Mouse (Mus musculus) sigmoid colon, adult 10 weeks (tissue): Measurements from ENCODE around the gene Psmb2. TPM values are rescaled to one million over a fixed set of nuclear protein-coding genes. Genes with fewer than 3 reads are reported as not detected.

Source experiments
- polyA plus RNA-seq: library from polyadenylated mRNA; stranded (reverse); fragments of 350-450 nt; fragmentation: Illumina TruSeq; extraction: RNeasy Lipid Tissue Mini Kit (QIAGEN cat#74804); gene quantifications from one replicate; pipeline ENCODE4 v1.2.3, GENCODE M21; 2014; ENCODE audit warnings: low read depth, low replicate concordance

Gene Psmb2
- polyA plus RNA-seq: 76.6 TPM

GRCm38 (mm10) chr4:126677054-126678003 lies at the start of gene Psmb2:
Psmb2 (plus strand) TSS chr4:126677630.

GRCm38 (mm10) chr4:126736001-126736414 lies 58.6 kb downstream of the Psmb2 start, which contains the start of gene Tfap2e:
Tfap2e (minus strand) TSS chr4:126736240.

GRCm38 (mm10) chr4:126753268-126754230 lies 76.1 kb downstream of the Psmb2 start, which contains the start of the genes Ncdn and AU040320:
Ncdn (minus strand) TSS chr4:126753438.
AU040320 (plus strand) TSS chr4:126753544.

Other genes starting within 250 kb of the Psmb2 start
- gene Ago3, start 248.1 kb upstream of the Psmb2 start, polyA plus RNA-seq: 13.6 TPM
- gene Ago1, start 209.0 kb upstream of the Psmb2 start, polyA plus RNA-seq: 17.8 TPM
- gene Ago4, start 144.2 kb upstream of the Psmb2 start, polyA plus RNA-seq: 10.7 TPM
- 5.1 TPM for gene Clspn, start 120.7 kb upstream of the Psmb2 start, polyA plus RNA-seq
- 4.1 TPM for gene 5730409E04Rik, start 67.8 kb upstream of the Psmb2 start, polyA plus RNA-seq
- not detected for gene Tfap2e, start 58.6 kb downstream of the Psmb2 start, polyA plus RNA-seq
- 0.25 TPM for gene Ncdn, start 75.8 kb downstream of the Psmb2 start, polyA plus RNA-seq
- 6.3 TPM for gene AU040320, start 75.9 kb downstream of the Psmb2 start, polyA plus RNA-seq